Mouse (Mus musculus) 3T3-L1 (cell line): ENCODE data around the gene Tcta.
"Not testable (repeated sequence)": the region's sequence is repeated elsewhere in the genome, so short reads cannot be mapped to it uniquely, and the experiment has no call there.

Experiments
- DNase-seq: peaks from one replicate; pipeline ENCODE4 v3.0.0-alpha.2; 2015; ENCODE audit warnings: low read depth, low spot score

The Tcta gene

DNA sequence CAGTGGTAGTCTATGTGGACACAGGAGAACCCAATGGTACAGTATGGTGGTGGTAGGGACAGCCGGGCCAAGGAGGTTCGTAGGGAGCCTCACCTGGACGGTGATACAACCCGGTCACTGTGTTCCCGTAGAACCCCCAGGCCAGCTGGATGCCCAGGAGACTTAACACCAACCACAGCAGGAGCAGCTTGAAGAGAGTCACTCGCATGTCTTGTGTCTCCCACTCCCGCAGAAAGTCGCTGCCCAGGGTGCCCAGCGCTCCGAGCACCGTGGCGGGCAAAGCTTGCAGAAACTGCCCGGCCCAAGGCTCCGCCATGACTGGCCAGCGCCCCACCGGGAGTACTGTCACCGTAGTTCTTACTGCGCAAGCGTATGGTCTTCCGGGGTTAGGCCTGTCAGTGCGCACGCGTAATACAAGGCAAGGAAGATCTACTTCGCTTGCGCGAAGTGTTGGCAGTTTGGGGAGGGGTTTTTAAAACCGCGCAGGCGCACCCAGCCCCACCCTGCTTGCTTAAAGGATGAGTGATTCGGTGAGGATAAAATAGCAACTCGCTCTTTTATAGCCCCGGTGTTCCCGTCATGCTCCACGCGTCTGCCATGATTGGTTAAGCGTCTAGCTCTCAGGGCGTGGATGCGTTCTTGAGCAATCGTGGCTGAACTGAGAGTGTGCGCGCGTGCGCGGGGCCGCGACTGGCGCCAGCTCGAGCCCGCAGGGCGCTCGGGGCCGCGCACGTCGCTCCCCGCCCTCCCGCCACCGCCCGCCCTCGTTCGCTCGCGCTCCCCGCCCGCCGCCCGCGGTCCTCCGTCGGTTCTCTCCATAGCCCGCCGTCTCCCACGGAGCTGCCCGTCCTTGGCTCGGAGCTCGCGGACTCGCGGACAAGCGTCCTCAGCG, at the start of gene Tcta, which contains the start of gene Rhoa:
TSS of gene Tcta (minus strand) at position 532 of the 892 bp plus-strand sequence.
TSS of gene Rhoa (plus strand) at position 501 of the 892 bp plus-strand sequence.
- DNase-seq, result peak; percentile 99

DNA sequence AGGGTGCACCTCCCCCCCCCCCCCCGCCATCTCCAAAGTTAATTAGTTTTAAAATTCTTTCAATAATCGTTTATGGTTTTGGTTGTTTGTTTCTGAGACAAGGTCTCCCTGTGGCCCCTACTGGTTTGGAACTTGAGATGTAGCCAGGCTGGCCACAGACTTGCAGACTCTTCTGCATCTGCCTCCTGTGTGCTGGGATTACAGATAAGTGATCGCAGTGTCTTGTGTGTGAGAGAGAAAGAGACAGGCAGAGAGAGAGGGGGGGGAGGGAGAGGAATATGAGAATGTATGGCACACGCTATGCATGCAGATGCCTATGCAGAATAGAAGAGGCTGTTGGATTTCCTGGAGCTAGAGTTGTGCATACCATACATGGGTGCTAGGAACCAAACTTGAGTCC, 43.8 kb upstream of the Tcta start:
- DNase-seq, result no peak

DNA sequence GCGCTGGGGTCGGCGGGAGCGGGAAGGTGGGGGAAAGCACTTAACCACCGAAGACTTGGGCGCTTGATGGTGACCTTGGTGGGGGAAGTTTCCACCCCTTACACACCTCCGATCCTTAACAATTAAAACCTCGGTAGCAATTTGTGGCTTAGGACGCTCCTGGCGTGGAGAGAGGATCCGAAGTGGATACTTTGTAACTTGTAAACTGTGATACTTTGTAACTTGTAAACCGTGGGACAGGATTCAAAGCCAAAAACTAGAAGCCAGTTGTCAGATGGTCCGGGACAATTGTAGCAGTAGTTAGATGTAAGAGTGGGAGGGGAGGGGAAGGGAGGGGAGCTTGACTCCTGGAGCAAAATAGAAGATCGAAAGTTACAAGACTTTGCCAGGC, 42.3 kb upstream of the Tcta start:
- DNase-seq, result no peak

DNA sequence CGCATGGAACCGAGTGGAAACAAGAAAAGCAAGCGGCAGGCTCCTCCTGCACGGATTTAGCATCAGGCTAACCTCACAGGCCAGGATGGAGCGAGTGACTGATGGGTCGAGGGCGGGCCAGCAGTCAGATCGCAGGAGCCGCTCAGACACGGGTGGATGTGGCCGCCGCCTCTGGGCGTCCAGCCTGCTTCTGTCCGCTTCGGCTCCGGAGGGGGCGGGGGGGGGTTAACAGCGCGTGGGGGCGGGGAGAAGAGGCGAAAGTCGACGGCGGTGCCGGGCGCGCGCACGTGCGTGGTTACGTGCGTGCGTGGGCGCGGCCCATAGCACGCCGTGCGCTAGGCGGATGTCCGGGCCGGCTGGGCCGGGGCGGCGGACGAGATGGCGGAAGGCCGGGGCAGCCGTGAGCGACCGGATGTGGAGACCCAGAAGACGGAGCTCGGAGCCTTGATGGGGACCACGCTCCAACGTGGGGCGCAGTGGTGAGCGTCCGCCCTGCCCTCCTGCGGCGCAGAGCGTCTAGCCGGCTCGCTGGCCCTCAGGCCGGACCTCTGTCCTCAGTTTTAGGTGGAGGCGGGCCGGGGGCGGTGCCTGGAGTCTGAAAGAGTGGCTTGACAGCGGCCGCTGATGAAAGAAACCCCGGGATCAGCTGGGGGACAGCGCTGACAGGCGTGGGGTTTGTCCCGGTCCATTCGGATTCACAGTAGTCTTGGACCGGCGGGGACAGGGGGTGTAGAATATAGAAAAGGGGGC, 41.8 kb upstream of the Tcta start, which contains the start of gene Usp4:
TSS of gene Usp4 (plus strand) at position 314 of the 750 bp plus-strand sequence.
- DNase-seq, result peak; percentile 86

DNA sequence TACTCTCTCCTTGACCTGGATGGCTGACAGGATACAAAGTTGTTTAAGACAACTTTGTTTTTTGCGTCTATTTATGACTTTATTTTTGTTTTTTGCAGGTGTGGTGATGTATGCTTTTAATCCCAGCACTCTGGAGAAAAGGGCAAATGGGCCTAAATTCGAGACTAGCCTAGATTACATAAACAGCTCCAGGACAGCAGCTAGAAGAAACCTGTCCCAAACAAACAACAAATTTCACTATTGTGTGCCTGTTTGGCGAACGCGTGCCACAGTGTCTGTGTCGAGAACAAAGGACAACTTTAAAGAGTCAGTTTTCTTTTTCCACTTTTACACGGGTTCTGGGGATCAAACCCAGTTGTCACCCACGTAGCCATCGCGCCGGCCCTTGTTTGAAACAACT, 41.1 kb upstream of the Tcta start:
- DNase-seq, result no peak

DNA sequence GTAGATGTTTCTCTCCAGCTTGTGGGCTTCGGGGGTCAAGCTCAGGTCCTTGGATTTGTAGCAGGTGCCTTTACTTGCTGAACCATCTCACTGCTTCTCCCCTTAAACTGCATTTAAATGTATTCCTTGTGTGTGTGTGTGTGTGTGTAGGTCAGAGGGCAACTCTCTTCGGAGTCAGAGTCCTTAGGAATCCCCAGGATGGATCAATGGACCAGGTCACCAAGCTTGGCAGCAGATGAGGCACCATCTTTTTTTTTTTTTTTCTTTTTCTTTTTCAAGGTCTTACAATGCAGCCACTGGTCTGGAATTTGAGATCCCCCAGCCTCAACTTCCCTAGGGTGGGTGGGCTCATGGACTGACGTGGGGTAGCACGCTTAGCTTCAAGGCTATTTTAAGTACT, 38.5 kb upstream of the Tcta start:
- DNase-seq, result no peak

DNA sequence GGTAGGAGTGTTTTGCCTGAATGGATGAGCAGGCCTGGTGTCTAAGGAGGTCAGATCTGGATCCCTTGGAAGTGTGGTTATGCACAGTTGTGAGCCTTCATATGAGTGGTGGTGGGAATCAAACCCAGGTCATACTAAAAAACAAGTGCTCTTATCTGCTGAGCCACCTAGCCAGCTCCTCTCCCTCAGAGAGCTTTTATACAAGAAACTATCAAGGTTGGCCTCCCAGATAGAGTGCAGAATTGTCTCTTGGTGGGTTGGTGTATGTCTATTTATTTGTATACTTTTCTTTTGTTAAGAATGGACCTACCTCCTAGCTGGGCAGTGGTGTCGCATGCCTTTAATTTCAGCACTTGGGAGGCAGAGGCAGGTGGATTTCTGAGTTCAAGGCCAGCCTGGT, 37.9 kb upstream of the Tcta start:
- DNase-seq, result no peak

DNA sequence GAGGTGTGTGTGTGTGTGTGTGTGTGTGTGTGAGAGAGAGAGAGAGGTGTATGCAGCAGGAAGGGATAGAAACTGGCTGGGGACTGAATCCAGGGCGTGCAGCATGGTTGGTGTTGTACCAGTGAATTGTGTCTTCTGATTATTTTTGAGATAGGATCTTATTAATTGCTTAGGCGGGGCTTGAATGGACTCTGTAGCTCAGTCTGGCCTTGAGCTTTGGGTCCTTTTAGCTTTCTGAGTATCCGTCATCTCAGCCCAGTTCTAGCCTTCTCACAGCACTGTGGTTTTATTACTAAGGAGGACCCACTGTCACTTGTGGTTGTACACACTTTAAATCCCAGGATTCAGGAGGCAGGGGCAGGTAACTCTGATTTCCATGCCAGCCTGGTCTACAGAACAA, 37.4 kb upstream of the Tcta start:
- DNase-seq, result no peak

DNA sequence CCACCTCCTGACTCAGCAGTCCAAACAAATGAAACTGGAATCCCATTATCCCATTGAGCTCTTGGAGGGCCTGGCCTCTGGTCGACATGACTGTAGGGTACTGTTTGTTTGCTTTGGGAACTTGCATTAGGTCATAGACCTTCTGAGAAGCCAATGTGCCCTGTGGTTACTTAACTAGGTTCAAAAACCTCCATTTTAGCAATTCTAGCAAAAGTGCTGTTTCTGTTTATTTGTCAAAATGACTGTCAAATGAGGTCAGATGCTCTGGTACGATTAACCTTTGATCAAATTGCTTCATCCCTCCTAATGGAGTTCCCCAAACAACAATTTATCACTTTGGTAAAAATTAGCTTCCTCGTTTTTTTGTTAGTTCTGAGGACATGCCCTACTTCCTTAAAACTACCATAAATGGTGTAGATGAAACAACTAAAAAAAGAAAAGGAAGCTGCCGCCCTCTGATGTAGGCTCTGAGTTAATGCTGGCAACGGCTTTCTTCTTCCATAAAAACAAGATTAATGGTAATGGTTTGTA, 36.4 kb upstream of the Tcta start:
- DNase-seq, result peak; percentile 70

DNA sequence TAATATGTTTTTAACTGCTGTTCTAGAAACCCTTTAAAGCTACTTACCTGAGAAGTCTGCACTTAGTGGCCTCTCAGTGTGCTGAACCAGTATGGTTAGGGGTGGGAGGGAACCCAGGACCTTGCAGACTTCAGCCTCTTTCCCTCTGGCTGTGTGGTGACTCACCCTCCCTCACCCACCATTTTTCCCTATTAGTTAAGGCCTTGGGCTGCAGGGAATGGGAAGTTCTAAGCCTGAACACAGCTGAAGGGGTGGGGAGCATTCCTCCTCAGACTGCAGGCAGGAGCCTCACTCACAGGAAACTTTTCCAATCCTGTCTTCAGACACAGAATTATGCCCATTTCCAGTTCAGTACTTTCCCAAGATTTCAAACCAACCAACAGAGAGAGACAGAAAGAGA, 35.8 kb upstream of the Tcta start:
- peak; percentile 81 for DNase-seq

DNA sequence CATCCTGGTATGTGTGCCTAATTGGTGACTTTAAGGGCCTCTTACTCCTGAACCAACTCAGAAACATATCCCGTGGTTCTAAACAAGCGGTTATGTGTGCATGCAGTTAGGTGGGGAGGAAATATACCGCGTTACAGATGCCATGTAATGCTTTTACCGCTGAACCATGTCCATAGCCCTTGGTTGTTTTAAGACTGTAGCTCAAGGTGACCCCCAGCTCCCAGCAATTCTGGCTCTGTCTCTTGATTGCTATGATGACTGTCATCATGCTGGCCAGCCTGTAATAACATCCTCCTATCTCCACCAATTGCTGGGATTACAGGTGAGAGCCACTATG, 35.1 kb upstream of the Tcta start:
- peak; percentile 32 for DNase-seq

DNA sequence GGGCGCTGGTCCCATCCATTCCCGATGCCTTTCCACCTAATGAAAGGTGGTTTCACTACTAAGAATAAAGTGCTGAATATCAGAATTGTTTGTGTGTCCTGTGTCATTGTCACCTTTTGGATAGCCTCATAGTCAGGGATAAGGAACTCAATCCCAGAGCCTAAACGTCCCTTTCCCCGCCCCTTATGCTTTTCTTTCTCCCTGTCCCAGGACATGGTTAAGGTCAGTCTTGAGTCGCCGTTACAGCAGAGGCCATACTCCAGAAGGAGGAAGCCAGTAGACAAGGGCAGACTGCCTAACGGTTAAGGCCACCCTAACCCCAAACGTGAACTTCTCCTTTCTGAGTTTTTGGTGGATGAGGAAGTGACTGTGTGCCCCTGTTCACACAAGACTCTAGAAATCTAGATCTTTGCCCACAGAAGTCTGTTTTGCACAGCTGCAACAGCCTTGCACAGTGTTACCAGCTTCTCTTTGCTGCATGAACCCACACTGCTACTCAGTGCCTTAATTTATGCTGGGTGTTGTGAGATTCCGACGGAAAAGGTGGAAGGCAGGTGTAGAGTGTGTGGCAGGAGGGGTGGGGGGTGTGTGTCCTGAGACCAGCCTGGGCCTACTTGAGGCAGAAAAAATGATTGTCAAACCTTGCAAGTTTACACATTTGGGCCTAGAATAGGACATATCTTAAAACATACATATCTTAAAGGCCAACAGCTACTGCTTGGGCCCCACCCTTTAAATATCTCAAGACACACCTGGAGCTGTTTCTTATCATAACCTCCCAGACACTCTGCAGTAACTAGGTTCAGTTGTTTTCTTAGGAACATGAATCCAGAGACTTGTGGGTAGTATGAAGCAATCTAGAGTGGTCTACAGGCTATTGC, 34.5 kb upstream of the Tcta start:
- peak; percentile 43 for DNase-seq

DNA sequence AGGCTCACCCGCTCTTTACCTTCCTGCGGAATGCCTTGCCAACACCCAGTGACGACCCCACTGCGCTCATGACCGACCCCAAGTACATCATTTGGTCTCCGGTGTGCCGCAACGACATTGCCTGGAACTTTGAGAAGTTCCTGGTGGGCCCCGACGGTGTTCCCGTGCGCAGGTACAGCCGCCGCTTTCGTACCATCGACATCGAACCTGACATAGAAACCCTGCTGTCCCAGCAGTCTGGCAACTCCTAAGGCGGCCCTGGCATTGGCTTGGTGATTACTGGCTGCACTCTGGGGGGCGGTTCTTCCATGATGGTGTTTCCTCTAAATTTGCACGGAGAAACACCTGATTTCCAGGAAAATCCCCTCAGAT, 33.9 kb upstream of the Tcta start:
- peak; percentile 41 for DNase-seq

DNA sequence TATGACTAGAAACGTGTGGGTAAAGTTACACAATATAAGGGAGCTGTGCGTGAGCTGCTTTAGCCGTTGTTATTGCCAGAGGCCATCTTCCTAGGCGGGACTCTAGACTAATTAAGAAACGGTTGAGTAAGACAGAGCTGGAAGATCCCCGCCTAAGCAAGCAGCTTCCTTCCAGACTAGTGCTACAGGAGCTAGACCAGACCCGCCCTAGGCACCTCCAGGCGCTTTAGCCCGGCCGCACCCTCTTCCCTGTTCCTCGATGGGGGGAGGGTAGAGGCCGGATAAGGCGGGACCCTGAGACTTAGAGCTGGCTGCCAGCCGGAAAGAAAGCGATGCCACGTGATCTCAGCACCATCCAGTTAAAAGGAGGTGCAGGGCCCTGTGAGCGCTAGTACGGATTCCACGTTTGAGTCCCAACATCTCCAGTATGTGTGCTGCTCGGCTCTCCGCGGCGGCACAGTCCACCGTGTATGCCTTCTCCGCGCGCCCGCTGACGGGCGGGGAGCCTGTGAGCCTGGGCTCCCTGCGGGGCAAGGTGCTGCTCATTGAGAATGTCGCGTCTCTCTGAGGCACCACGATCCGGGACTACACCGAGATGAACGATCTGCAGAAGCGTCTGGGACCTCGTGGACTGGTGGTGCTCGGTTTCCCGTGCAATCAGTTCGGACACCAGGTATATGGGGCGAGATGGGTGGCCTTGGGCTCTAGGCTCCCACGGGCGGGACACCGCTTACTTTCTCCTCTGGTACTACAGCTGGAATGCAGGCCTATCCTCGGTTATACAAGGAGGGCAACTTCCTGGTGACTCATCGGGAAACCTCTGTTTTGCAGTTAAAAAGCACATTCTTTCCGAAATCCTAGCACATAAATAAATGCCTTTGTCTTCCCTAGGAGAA, 33.2 kb upstream of the Tcta start, which contains the start of gene Gpx1:
TSS of gene Gpx1 (plus strand) at position 18 of the 896 bp plus-strand sequence.
- peak; percentile 98 for DNase-seq

DNA sequence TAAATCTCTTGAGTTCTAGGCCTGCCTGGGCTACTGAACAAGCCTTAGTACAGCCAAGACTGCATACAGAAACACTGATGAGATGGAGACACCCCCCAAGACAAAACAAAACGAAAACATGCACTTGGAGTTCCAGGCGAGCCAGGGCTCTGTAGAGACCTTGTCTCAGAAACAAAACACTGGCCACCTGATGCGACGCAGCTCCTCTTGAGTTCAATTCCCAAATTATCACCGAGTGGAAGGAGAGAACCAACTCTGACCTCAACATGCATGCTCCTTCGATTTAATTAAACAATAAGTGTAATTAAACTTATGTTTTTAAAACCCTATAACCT, 32.6 kb upstream of the Tcta start:
- peak; percentile 48 for DNase-seq

DNA sequence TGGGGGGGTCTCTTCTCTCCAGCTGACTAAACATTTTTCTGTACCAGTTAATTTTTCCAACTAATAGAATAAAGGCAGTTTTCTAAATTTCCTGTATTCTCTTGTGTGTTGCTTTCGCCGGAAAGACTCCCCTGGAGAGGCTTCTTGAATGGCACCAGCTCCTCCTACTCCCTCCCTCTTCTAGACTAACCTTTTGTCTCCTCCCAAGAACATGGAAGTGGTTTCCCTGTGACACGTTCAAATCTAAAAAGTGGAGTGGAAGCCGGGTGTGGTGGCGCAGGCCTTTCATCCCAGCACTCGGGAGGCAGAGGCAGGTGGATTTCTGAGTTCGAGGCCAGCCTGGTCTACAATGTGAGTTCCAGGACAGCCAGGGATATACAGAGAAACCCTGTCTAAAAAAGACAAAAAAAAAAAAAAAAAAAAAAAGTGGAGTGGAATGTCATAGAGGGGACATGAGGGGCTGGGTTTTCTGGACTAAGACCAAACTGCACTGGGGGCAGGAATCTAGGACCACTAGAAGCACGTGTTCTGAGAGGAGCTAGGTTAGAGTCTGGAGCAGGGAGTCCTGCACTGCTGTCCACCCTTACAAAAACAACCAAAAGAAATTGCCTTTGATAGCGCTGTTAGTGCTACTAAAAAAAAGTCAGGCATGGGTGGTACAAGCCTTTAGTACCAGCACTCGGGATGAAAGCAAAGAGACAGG, 32.0 kb upstream of the Tcta start:
- no peak for DNase-seq

DNA sequence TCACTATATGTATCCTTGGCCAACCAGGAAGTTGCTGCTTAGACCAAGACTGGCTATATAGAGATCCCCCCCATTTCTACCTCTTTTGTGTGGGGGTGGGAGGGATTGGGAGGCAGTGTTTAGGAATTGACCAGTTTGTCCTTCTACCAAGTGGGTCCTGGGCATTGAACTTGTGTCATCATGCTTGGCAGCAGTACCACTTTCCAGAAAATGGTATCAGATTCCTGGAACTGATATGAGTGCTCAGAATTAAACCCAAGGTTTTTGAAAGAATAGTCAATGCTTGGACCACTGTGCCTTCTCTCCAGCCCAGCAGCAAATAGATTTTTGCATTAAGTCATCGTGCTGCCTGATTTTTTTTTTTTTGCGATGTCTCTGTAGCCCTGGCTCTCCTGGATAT, 19.9 kb upstream of the Tcta start:
- DNase-seq, result no peak

DNA sequence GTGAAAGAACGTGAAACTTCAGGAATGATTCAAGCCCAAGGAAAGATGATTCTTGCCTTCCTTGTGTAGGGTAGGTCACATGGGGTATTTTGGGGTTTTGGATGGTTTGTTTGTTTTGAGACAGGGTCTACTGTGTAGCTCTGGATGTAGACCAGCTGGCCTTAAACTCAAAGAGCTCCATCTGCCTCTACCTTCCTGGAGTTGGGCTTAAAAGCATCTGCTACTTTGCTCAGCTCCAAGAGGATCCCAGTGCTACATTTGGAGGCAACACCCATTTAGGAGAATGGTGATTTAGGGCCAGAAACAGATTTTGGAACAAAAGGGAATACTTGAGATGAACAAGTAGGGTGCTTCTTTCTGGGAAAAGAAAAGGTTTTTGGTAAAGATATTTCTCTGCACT, 18.8 kb upstream of the Tcta start:
- DNase-seq, result no peak

DNA sequence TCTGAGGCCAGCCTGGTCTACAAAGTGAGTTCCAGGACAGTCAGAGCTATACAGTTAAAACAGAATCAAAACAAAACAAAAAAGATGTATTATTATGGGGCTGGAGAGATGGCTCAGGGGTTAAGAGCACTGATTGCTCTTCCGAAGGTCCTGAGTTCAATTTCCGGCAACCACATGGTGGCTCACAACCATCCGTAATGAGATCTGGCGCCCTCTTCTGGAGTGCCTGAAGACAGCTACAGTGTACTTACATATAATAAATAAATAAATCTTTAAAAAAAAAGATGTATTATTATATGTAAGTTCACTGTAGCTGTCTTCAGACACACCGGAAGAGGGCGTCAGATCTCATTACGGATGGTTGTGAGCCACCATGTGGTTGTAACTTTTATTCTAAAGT, 16.1 kb upstream of the Tcta start:
- not testable (repeated sequence) for DNase-seq

DNA sequence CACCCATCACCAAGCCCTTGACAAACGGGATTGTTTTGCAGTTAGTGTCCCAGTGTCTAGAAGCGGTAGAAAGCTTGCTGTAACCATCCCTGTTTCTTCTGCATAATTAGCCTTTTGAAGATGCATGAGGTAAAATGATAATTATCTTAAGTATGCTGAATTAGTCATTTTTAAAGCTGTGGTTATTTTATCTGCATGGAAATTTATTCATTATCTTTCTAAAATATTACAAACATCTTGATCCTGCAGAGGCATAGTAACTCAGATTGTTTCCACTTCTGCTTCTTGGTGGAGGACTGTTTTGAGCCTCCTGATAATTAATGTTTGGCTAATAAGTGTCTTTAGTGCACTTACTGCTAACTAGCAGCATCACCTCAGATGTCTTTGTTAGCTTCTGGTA, 12.5 kb upstream of the Tcta start:
- DNase-seq, result no peak
